Mouse (Mus musculus) liver, embryonic 14.5 days (tissue): Measurements from ENCODE around the gene Gorasp2.

ENCODE experiments used
- CTCF ChIP-seq: IDR thresholded peaks from 2 replicates; pipeline ENCODE4 v1.5.1; 2016; ENCODE audit warnings: antibody characterized with exemption, low read depth, control low read depth
- EP300 ChIP-seq: IDR thresholded peaks from 2 replicates; pipeline ENCODE4 v1.6.1; 2016; ENCODE audit warnings: antibody characterized with exemption, low read depth

GRCm38 (mm10) chr2:70619232-70619835, 42.0 kb upstream of the Gorasp2 start:
- TF ChIP-seq CTCF (peak; percentile 64), EP300 (no peak)
